Mouse (Mus musculus) embryonic facial prominence, embryonic 11.5 days (tissue): ENCODE results near the gene Tubgcp2. TPM values are rescaled to one million over a fixed set of nuclear protein-coding genes. Genes with fewer than 3 reads are reported as not detected.

Experiments
- ATAC-seq: fragments of 200-750 bp; cut with Nextera tagmentation; replicated peaks from 2 replicates; pipeline ENCODE4 v1.8.0; 2017; ENCODE audit warnings: low read depth; ENCODE audit not compliant: insufficient number of reproducible peaks, low FRiP score, low TSS enrichment
- DNase-seq: peaks from one replicate; pipeline ENCODE4 v3.0.0-alpha.2; 2015; ENCODE audit warnings: low spot score
- H3K27ac ChIP-seq: fragments of 300-500 bp; sonication (generic); replicated peaks from 2 replicates; pipeline ENCODE4 v1.5.1; 2014; ENCODE audit warnings: mild to moderate bottlenecking, low read depth, low read length, control low read depth
- H3K27me3 ChIP-seq: fragments of 300-500 bp; sonication (generic); 2 replicates; pipeline ENCODE4 v1.6.1; 2014; ENCODE audit warnings: mild to moderate bottlenecking, low read length, moderate library complexity, mixed read lengths; ENCODE audit not compliant: control insufficient read depth, insufficient read depth
- H3K36me3 ChIP-seq: fragments of 300-500 bp; sonication (generic); replicated peaks from 2 replicates; pipeline ENCODE4 v1.6.1; 2014; ENCODE audit warnings: low read depth, mild to moderate bottlenecking, low read length, moderate library complexity, mixed read lengths; ENCODE audit not compliant: control insufficient read depth, insufficient read depth
- H3K4me1 ChIP-seq: fragments of 300-500 bp; sonication (generic); 2 replicates; pipeline ENCODE4 v1.6.1; 2014; ENCODE audit warnings: low read length, mixed read lengths; ENCODE audit not compliant: control insufficient read depth, insufficient read depth
- H3K4me2 ChIP-seq: fragments of 300-500 bp; sonication (generic); 2 replicates; pipeline ENCODE4 v1.6.1; 2014; ENCODE audit warnings: low read depth, mild to moderate bottlenecking, control low read depth, low read length, moderate library complexity
- H3K4me3 ChIP-seq: fragments of 300-500 bp; sonication (generic); 2 replicates; pipeline ENCODE4 v1.5.1; 2014; ENCODE audit warnings: low read depth, low read length, control low read depth
- H3K9ac ChIP-seq: fragments of 300-500 bp; sonication (generic); replicated peaks from 2 replicates; pipeline ENCODE4 v1.6.1; 2014; ENCODE audit warnings: mild to moderate bottlenecking, control low read depth, low read length
- H3K9me3 ChIP-seq: fragments of 300-500 bp; sonication (generic); replicated peaks from 2 replicates; pipeline ENCODE4 v1.6.1; 2016; ENCODE audit warnings: mild to moderate bottlenecking, low read length, inconsistent platforms, mixed read lengths; ENCODE audit not compliant: control insufficient read depth
- WGBS: fragments of 180-500 bp; shearing (Covaris S2); extraction: QIAGEN DNeasy Blood & Tissue Kit; methylation state at CpG from one replicate; pipeline ENCODE4 v1.1.7; 2014; 5-methylcytosine and 5-hydroxymethylcytosine counted together
- polyA plus RNA-seq: library from polyadenylated mRNA; unstranded; fragments of >200 nt; fragmentation: Nextera tagmentation; extraction: Ambion mirVana; gene quantifications from 2 replicates; pipeline ENCODE4 v1.2.1, GENCODE M21; 2014

Gene Tubgcp2
- polyA plus RNA-seq, 1 experiment from 2014 or later, result 75.7 TPM

- Histone ChIP-seq H3K4me2 (peak overlapping the region; percentile 79), H3K27ac (no peak overlapping the region), H3K9ac (no peak overlapping the region), H3K27me3 (no peaks in the 10 kb centered on the region), H3K9me3 (no peaks in the 10 kb centered on the region), H3K4me3 (peak overlapping the region; percentile 89), H3K36me3 (peaks cover 4% of the 10 kb centered on the region; the same call in 1 of the 2 replicates), H3K4me1 (no peaks in the 10 kb centered on the region; the same call in 1 of the 2 replicates)
- WGBS, result 50% methylated on average over 3 of the region's 3 CpGs
- no peak for DNase-seq
- no peak for ATAC-seq
These were observed 694 bp upstream of the Tubgcp2 start for GRCm38 (mm10) chr7:140037171-140037555.

DNA sequence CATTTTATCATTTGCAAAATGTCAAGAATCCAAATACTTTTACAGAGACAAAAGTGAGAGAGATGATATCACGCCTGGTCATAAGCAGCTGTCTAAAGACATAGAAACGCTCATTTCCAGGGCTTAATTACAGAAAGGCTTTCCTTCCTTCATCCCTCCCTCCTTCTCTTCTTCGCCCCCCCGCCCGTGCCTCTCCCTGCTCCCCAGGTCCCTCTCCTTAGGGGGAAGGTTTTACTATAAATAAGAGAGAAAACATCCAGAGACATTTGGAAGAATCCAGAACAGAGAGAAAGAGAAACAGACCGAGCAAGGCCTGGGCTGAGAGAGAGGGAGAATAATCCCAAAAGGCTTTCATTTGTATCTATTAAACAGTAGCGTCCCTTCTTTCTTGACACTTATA lies 1.0 kb downstream of the Tubgcp2 start:
- Histone ChIP-seq H3K4me3 (peak overlapping the region; percentile 89), H3K4me2 (peak overlapping the region; percentile 79), H3K4me1 (no peaks in the 10 kb centered on the region; the same call in 1 of the 2 replicates), H3K27ac (no peak overlapping the region), H3K9me3 (no peaks in the 10 kb centered on the region), H3K36me3 (peaks cover 4% of the 10 kb centered on the region; the same call in 1 of the 2 replicates), H3K9ac (peak overlapping the region; percentile 92), H3K27me3 (no peaks in the 10 kb centered on the region)
- ATAC-seq (no peak), DNase-seq (no peak)
- 20% methylated on average over 7 of the region's 7 CpGs for WGBS

- Histone ChIP-seq H3K27ac (no peak overlapping the region), H3K4me1 (no peaks in the 10 kb centered on the region; the same call in 1 of the 2 replicates), H3K4me3 (no peak overlapping the region), H3K9me3 (no peaks in the 10 kb centered on the region), H3K4me2 (no peak overlapping the region), H3K27me3 (no peaks in the 10 kb centered on the region), H3K36me3 (peaks cover 14% of the 10 kb centered on the region), H3K9ac (no peak overlapping the region)
- 97% methylated on average over 9 of the region's 9 CpGs for WGBS
- DNase-seq (no peak), ATAC-seq (no peak)
These were observed 3.1 kb downstream of the Tubgcp2 start for GRCm38 (mm10) chr7:140033386-140033785.

DNA sequence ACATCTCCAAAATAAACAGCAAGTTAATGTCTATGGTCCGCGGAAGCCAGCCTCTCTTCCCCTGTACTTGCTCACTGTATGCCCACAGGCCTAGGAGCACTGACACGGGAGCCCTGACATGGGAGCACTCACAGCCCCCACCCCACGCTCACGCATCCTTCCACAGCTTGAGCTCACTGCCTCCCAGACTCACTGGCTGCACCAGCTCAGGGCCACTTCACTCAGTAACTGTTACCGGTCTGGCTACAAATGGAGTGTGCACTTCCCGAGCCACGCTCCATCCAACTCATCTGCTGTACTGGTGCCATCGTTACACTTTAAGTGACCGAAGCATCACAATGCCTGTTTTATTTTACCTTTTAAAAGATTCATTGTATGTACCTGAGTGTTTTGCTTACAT lies 4.1 kb downstream of the Tubgcp2 start:
- DNase-seq, result no peak
- Histone ChIP-seq H3K27me3 (no peaks in the 10 kb centered on the region), H3K9me3 (no peaks in the 10 kb centered on the region), H3K27ac (no peak overlapping the region), H3K9ac (no peak overlapping the region), H3K4me2 (no peak overlapping the region), H3K36me3 (peaks cover 16% of the 10 kb centered on the region), H3K4me1 (no peaks in the 10 kb centered on the region; the same call in 1 of the 2 replicates), H3K4me3 (no peak overlapping the region)
- no peak for ATAC-seq
- 93% methylated on average over 10 of the region's 10 CpGs for whole genome bisulfite sequencing

GRCm38 (mm10) chr7:140031771-140032170 lies 4.7 kb downstream of the Tubgcp2 start:
- Histone ChIP-seq H3K27ac (no peak overlapping the region), H3K36me3 (peaks cover 16% of the 10 kb centered on the region), H3K9ac (no peak overlapping the region), H3K4me3 (no peak overlapping the region), H3K27me3 (no peaks in the 10 kb centered on the region), H3K4me1 (no peaks in the 10 kb centered on the region; the same call in 1 of the 2 replicates), H3K4me2 (no peak overlapping the region), H3K9me3 (no peaks in the 10 kb centered on the region)
- 93% methylated on average over 12 of the region's 12 CpGs for WGBS
- ATAC-seq (no peak), DNase-seq (no peak)

DNA sequence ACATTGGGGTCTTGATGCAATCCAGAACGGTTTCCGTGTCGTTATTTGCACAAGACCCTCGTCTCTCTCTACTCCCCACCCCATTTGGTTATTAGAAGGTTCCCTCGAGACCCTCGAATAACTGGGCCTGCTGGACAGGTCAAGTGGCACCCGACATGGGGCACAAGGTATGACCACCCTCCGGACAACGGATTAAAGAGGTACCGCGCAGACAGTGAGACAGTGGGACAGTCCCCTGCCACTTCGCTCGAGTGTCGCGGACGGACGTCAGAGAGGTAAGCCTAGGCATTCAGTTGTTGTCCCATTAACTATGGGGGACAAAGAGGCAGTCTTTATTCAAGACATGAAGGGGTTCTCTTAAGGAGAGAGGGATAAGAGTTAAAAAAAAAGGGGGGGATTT lies 25.1 kb downstream of the Tubgcp2 start:
- 97% methylated on average over 17 of the region's 17 CpGs for WGBS
- Histone ChIP-seq H3K4me2 (no peak overlapping the region), H3K4me1 (no peaks in the 10 kb centered on the region), H3K4me3 (no peak overlapping the region), H3K9ac (no peak overlapping the region), H3K9me3 (no peaks in the 10 kb centered on the region), H3K27me3 (no peaks in the 10 kb centered on the region), H3K36me3 (peaks cover 4% of the 10 kb centered on the region), H3K27ac (no peak overlapping the region)
- no peak for DNase-seq
- no peak for ATAC-seq

DNA sequence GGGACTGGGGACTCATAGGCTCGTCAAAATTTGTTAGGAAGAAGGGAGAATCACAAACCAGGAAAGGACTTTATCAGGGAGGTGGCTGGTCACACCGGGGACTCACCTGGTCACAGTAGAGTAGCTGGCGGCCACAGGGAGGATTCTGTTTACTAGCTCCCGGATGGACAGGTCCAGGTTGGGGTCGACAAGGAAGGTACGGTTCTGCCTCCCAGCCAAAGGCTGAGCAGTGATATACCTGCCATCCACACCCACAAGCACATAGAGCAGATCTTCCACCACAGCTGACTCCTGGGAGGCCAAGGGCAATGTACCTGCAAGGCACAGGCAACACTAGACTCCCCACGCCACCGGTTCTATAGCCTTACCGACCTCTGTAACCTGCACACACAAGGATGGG lies 28.7 kb downstream of the Tubgcp2 start:
- no peak overlapping the region for H3K27ac ChIP-seq
- no peak for ATAC-seq
- 91% methylated on average over 9 of the region's 9 CpGs for WGBS
- H3K27me3 ChIP-seq, result no peaks in the 10 kb centered on the region
- H3K4me2 ChIP-seq, result no peak overlapping the region
- H3K4me3 ChIP-seq, result no peak overlapping the region
- no peaks in the 10 kb centered on the region for H3K4me1 ChIP-seq
- H3K9ac ChIP-seq, result no peak overlapping the region
- no peaks in the 10 kb centered on the region for H3K9me3 ChIP-seq
- peaks cover 4% of the 10 kb centered on the region for H3K36me3 ChIP-seq
- no peak for DNase-seq

- ATAC-seq (no peak), DNase-seq (no peak)
- WGBS, result 93% methylated on average over 9 of the region's 9 CpGs
- H3K27ac ChIP-seq, result no peak overlapping the region
- H3K9me3 ChIP-seq, result no peaks in the 10 kb centered on the region
- H3K4me2 ChIP-seq, result no peak overlapping the region
- no peaks in the 10 kb centered on the region for H3K27me3 ChIP-seq
- no peaks in the 10 kb centered on the region for H3K4me1 ChIP-seq
- H3K36me3 ChIP-seq, result peaks cover 4% of the 10 kb centered on the region
- no peak overlapping the region for H3K9ac ChIP-seq
- no peak overlapping the region for H3K4me3 ChIP-seq
These were observed 29.4 kb downstream of the Tubgcp2 start for GRCm38 (mm10) chr7:140006861-140007611.
